Mouse (Mus musculus): ENCODE measurements around the gene Fxyd7.

DNA sequence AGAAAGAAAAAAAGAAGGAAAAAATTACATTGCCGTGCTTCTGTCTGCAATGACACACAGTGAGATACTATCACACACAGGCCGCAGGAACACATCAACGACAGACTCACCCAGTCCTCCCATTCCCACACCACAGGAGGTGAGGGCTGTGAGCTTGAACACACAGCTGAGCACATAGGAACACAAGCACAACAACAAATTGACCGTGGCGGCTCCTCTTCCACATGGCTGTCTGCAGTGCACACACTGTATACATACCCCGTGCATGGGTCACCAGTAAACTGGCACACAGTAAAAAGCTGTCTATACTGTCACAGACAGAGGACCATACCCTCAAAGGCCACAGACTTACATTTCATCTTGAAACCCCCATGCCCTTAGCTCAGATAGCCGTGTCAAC is 5.2 kb upstream of the Fxyd7 start:
- no peak for TF ChIP-seq POLR2A (IDR thresholded peaks at IDR 0.05; ENCODE audit: low read depth, low read length)
- no peak for TF ChIP-seq CTCF (IDR thresholded peaks at IDR 0.05; ENCODE audit: borderline replicate concordance, insufficient read depth, low read length)

Data from embryonic fibroblast, embryonic 13.5 days (primary cell).